ENCODE assay signal across 24 mouse cellular contexts in the genomic region with DNA sequence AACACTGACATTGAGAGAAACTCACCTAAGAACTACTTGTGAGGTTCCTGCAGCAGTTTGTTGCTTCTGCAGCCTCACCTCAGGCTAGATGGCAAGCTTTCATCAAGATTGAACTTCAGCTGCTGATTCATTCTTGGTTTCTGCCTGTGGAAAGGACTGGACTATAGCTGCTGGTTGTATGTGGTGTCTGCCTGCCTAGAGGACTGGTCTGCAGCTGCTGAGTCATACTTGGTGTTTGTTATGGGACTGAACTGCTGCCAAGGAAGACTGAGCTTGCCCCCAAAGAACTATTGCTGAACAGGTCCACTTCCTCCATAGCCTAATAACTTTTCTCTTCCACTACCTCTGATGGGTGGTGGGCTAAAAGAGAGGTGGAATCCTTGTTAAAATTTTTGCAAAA. TPM values are rescaled to one million over a fixed set of nuclear protein-coding genes. Genes with fewer than 3 reads are reported as not detected.
DNase-seq lines count a peak whose midpoint lies in the region; TF ChIP-seq lines count a peak whose summit lies in the region.
"Had no signal": no experiment of that assay in that cellular context is flagged by ENCODE, and none has a peak within 500 bp of the region (broad histone marks: within the 10 kb centered on the region; RNA-seq: fewer than 3 reads in every experiment).

No protein-coding gene starts in this region.

- intact Hi-C loops in gastrocnemius, adult 2 months (cut with DNase I), result loop anchor here (10.0 kb wide), 1 partner anchor 147 kb away; no protein-coding TSS in a partner anchor

- H3K27ac ChIP-seq in gastrocnemius, adult 2 months, result no peak overlapping the region
- no peak overlapping the region for H3K27ac ChIP-seq in limb, embryonic 10.5 days
- H3K27ac ChIP-seq: embryonic facial prominence, embryonic 13.5 days; embryonic facial prominence, embryonic 15.5 days; forebrain, embryonic 13.5 days; forebrain, embryonic 15.5 days had no signal

- H3K9me3 ChIP-seq in limb, embryonic 10.5 days (replicated peaks), result no peaks in the 10 kb centered on the region
- H3K9me3 ChIP-seq: embryonic facial prominence, embryonic 13.5 days; embryonic facial prominence, embryonic 15.5 days; forebrain, embryonic 13.5 days; forebrain, embryonic 15.5 days had no signal

- DNase-seq in 416B (ENCODE audit: low read depth), result peak; percentile 89
- DNase-seq in MN1 (ENCODE audit: low spot score), result peak; percentile 29
- DNase-seq in NIH3T3 (ENCODE audit: low read depth), result peak; percentile 14
- DNase-seq in fibroblast of lung, adult 2 months (ENCODE audit: low read depth), result peak; percentile 14
- DNase-seq in gastrocnemius, adult 2 months, result no peak
- no peak for DNase-seq in embryo, embryonic 10 days (ENCODE audit: low spot score)
- DNase-seq in cerebellum, adult 11-12 months, result no peak
- DNase-seq in limb, embryonic 10.5 days (ENCODE audit: low spot score), result no peak
- DNase-seq: adrenal gland, adult 8-10 months; adrenal gland, postnatal 14 days; adrenal gland, postnatal 36 days; cerebellum, adult 18-20 months; cerebellum, adult 8-10 months; cerebellum, adult 9-11 months; cerebellum, postnatal 14 days; cerebellum, postnatal 36 days; embryo, embryonic 11 days had no signal

- H3K4me3 ChIP-seq in gastrocnemius, adult 2 months, result no peak overlapping the region
- H3K4me3 ChIP-seq in limb, embryonic 10.5 days, result no peak overlapping the region
- H3K4me3 ChIP-seq: embryonic facial prominence, embryonic 13.5 days; embryonic facial prominence, embryonic 15.5 days; erythroblast, embryonic 14.5 days; forebrain, embryonic 13.5 days; forebrain, embryonic 15.5 days had no signal

- H3K27me3 ChIP-seq in limb, embryonic 10.5 days (ENCODE audit: low read depth, poor library complexity, severe bottlenecking), result no peaks in the 10 kb centered on the region
- H3K27me3 ChIP-seq: embryonic facial prominence, embryonic 13.5 days; embryonic facial prominence, embryonic 15.5 days; forebrain, embryonic 13.5 days; forebrain, embryonic 15.5 days had no signal

- no peak for TF ChIP-seq CTCF in gastrocnemius, adult 2 months (IDR thresholded peaks at IDR 0.05)

- H3K4me1 ChIP-seq in limb, embryonic 10.5 days, result no peaks in the 10 kb centered on the region
- H3K4me1 ChIP-seq: embryonic facial prominence, embryonic 13.5 days; embryonic facial prominence, embryonic 15.5 days; forebrain, embryonic 13.5 days; forebrain, embryonic 15.5 days had no signal

- H3K36me3 ChIP-seq in limb, embryonic 10.5 days, result no peaks in the 10 kb centered on the region
- H3K36me3 ChIP-seq: embryonic facial prominence, embryonic 13.5 days; embryonic facial prominence, embryonic 15.5 days; forebrain, embryonic 15.5 days had no signal

RNA-seq across cellular contexts. Expression of a gene that starts 15.3 kb away (rescaled TPM):
- total RNA-seq in gastrocnemius, adult 2 months (2021), result under 1 TPM; 0.33 to 0.36 TPM
- polyA plus RNA-seq in limb, embryonic 10.5 days (2016; fragmentation: Nextera tagmentation; extraction: Ambion mirVana), result not detected in 2 replicates
- polyA plus RNA-seq: embryonic facial prominence, embryonic 11.5 days; erythroblast, embryonic 14.5 days; forebrain, embryonic 11.5 days; forebrain, embryonic 13.5 days; forebrain, embryonic 15.5 days had no signal

Comparison
In these comparisons a context has a peak if more than half of its experiments do, and no peak if none do; other contexts are left out.
1. DNase-seq: peak in 416B (single experiment), MN1 (single experiment), NIH3T3 (single experiment) and fibroblast of lung, adult 2 months (single experiment); none in gastrocnemius, adult 2 months (single experiment), embryo, embryonic 10 days (single experiment), cerebellum, adult 11-12 months (single experiment) and limb, embryonic 10.5 days (single experiment).